Mouse (Mus musculus): ENCODE data around the gene Pnpo. TPM values are rescaled to one million over a fixed set of nuclear protein-coding genes. Genes with fewer than 3 reads are reported as not detected.
A peak's percentile ranks its signal among the peaks of the same experiment; 100 is the strongest.

Pnpo gene
- polyA plus RNA-seq, 1 experiment from 2014 or later, result 22.3 TPM

DNA sequence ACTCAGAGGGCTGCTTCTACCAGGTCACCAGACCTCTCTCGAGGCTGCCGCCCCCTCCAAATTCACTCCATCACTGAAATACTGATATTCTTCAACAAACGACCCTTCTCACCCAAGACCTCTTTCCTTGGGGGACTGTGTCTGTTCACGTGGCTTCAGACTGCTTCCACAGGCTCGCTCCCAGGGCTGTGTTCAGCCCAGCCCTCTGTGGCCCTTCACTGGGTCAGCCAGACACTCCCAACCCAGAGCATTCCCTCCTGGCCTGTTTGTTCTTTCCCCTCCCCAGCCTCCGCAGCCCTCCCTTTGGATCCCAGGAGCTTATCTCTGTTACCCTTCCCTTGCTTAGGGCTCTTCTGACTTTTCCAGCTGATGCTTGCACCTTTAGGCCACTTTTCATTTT, 24.7 kb upstream of the Pnpo start:
- H3K9ac ChIP-seq, result no peak overlapping the region
- H3K27me3 ChIP-seq, result no peaks in the 10 kb centered on the region
- 74% methylated on average over 6 of the region's 6 CpGs for WGBS
- no peak for ATAC-seq (ENCODE audit: low read depth)
- no peak overlapping the region for H3K4me2 ChIP-seq
- H3K9me3 ChIP-seq, result no peaks in the 10 kb centered on the region
- H3K4me3 ChIP-seq, result no peak overlapping the region
- peaks cover 38% of the 10 kb centered on the region for H3K4me1 ChIP-seq (replicated peaks)
- no peak overlapping the region for H3K27ac ChIP-seq (replicated peaks)
- no peaks in the 10 kb centered on the region for H3K36me3 ChIP-seq

DNA sequence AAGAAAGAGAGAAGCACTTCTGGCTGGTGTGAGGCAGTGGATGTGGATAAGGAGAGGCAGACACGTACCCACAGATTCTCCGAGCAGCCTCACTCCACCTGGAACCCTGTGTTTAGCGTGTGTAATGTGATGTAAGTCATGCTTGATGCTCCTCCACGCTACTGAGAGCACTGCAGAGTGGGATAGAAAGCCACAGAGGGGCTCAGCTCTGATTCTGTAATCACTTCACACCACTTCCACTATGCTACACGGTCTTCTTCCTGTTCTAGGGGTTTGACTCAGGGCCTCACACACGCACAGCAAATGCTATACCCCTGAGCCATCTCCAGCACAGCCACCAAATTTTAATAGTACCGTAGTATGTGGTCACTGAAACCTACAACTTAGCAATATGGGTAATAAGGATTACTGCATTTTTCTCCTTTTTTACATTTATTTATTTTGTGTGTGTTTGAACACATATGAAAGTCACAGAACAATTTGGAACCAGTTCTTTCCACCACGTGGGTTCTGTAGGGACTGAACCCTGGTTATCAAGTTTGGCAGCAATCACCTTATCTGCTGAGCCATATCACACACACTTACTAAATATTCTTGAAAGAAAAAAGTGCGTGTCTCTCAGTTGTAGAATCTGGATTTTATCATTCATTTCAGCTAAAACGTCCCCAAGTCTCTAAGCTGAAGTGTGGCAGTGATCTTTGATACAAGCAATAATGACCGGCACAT, 23.9 kb upstream of the Pnpo start:
- H3K27ac ChIP-seq (replicated peaks), result no peak overlapping the region; the same call in 1 of the 2 replicates
- 92% methylated on average over 11 of the region's 11 CpGs for WGBS

DNA sequence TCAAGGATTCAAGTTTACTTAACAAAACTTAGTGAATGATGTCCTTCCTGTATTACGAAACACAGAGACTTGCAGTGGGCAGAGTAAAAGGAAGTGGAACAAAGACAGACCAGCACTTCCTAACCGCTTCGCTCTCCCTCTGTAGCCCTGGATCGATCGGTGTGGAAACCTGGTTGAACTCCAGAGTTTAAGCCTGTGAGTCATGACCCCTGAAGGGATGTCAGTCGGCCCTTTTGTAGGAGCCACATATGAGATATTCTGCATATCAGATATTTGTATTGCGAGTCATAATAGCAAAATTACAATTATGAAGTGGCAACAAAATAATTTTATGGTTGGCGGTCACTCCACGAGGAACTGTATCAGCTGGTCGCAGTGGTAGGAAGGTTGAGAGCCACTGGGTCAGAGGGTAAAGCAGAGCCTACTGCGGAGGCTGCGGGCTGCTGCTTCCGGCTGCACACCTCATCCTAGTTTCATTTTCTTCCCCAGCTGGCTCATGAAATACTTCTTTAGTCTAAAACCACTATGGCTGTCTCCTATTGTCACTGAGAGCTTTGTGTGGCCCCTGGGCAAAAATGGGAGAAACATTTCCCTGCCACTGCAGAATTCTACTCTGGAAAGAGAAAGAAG, 23.2 kb upstream of the Pnpo start:
- 90% methylated on average over 13 of the region's 13 CpGs for WGBS
- Histone ChIP-seq H3K27ac (replicated peaks) (no peak overlapping the region; the same call in 1 of the 2 replicates), H3K4me1 (replicated peaks) (peaks cover 30% of the 10 kb centered on the region), H3K9ac (0 out of 2 replicates have a peak overlapping the region, but pooled peaks have one; percentile 17), H3K27me3 (no peaks in the 10 kb centered on the region), H3K4me3 (no peak overlapping the region), H3K9me3 (no peaks in the 10 kb centered on the region), H3K36me3 (peaks cover 12% of the 10 kb centered on the region), H3K4me2 (0 out of 2 replicates have a peak overlapping the region, but pooled peaks have one; percentile 1)
- no peak for ATAC-seq (ENCODE audit: low read depth)

More for the DNA sequence above, 23.9 kb upstream of the Pnpo start:
- H3K4me2 ChIP-seq, result 0 out of 2 replicates have a peak overlapping the region, but pooled peaks have one; percentile 1
- no peaks in the 10 kb centered on the region for H3K9me3 ChIP-seq
- peaks cover 35% of the 10 kb centered on the region for H3K4me1 ChIP-seq (replicated peaks)
- no peak overlapping the region for H3K4me3 ChIP-seq
- no peaks in the 10 kb centered on the region for H3K27me3 ChIP-seq
- no peak for ATAC-seq (ENCODE audit: low read depth)
- H3K36me3 ChIP-seq, result peaks cover 5% of the 10 kb centered on the region
- H3K9ac ChIP-seq, result 0 out of 2 replicates have a peak overlapping the region, but pooled peaks have one; percentile 17

DNA sequence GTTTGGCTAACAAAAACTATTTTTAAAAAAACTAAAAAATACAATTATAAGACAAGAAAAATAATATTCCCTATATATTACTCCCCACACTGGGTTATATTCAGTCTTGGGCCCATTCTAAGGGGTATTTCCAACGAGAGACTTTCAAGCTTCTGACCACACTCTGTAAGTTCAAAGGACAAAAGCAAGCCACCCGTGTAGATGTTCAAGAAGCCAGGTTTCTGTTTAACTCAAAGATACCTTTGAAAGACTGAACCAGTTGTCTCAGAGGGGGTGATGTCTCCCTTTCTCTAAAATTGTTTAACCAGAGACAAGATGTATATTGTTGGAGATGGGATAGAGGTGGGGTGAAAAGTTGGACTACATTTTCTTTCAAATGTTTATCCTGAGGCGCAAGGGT, 22.4 kb upstream of the Pnpo start:
- Histone ChIP-seq H3K4me1 (replicated peaks) (peaks cover 26% of the 10 kb centered on the region), H3K36me3 (peaks cover 20% of the 10 kb centered on the region), H3K4me3 (no peak overlapping the region), H3K9me3 (no peaks in the 10 kb centered on the region), H3K27me3 (no peaks in the 10 kb centered on the region), H3K4me2 (no peak overlapping the region), H3K27ac (replicated peaks) (no peak overlapping the region), H3K9ac (no peak overlapping the region)
- ATAC-seq (ENCODE audit: low read depth), result no peak
- WGBS, result 92% methylated on average over 3 of the region's 3 CpGs

DNA sequence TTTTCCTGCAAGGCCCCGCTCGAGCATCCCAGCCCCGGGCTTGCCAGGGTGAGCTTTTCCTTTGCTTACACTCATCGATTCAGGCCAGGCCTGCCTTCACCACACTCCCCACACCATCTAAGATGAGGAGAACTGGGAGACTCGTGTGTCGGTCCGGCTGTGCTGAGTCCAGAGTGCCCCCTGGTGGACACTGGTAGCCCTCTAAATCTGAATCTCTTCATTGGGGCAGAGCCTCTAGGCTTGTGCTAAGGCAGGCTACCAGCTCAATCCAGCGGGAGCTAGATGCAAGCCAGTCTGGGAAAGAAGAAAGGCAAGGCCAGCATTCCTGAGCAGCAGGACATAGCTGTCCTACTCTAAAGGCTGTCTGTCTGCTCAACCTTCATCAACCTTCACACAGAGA, 19.8 kb upstream of the Pnpo start:
- Histone ChIP-seq H3K4me2 (no peak overlapping the region), H3K4me3 (no peak overlapping the region), H3K27me3 (no peaks in the 10 kb centered on the region), H3K4me1 (replicated peaks) (peaks cover 10% of the 10 kb centered on the region; the same call in 1 of the 2 replicates), H3K36me3 (peaks cover 45% of the 10 kb centered on the region), H3K9me3 (no peaks in the 10 kb centered on the region), H3K9ac (peak overlapping the region; percentile 17; the same call in 1 of the 2 replicates), H3K27ac (replicated peaks) (no peak overlapping the region; the same call in 1 of the 2 replicates)
- peak; percentile 61; the same call in 1 of the 2 replicates for ATAC-seq (ENCODE audit: low read depth)
- WGBS, result 22% methylated on average over 8 of the region's 8 CpGs

DNA sequence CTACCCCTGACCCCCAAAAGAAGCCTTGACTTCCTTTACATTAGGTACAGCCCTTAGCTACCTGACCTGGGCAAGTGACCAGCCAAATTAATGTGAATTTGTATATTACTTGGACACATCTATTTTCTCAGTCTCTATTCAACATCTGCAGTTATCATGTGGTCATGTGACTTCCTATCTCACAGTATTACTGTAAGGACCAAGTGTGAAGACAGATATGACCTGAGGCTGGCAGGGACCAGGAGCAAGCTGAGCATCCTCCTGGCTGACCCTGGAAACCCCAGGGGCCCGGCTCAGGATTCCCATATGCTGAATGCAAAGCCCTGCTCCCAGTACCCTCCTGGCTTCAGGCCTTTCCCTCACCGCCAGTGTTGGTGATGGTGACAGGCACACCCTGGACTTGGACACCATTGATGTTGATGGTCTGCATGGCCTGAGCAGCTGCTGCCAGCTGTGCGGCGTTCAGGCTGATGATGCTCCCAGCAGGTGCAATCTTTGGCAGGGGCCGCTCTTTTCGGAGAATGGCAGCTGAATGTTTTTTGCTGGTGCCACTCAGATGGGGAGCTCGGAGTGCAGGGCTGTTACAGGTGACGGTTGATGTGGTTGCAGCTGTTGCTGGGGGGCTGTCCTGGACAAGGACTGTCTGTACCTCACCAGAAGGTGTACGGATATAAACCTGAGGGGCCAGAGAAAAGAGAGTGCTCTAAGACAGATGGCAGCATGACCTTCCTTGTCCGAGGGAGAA, 13.4 kb upstream of the Pnpo start:
- Histone ChIP-seq H3K9ac (no peak overlapping the region), H3K4me3 (no peak overlapping the region), H3K36me3 (peaks cover 93% of the 10 kb centered on the region), H3K4me2 (no peak overlapping the region), H3K9me3 (no peaks in the 10 kb centered on the region), H3K27ac (replicated peaks) (no peak overlapping the region), H3K4me1 (replicated peaks) (no peaks in the 10 kb centered on the region), H3K27me3 (no peaks in the 10 kb centered on the region)
- 93% methylated on average over 10 of the region's 10 CpGs for WGBS
- ATAC-seq (ENCODE audit: low read depth), result no peak

DNA sequence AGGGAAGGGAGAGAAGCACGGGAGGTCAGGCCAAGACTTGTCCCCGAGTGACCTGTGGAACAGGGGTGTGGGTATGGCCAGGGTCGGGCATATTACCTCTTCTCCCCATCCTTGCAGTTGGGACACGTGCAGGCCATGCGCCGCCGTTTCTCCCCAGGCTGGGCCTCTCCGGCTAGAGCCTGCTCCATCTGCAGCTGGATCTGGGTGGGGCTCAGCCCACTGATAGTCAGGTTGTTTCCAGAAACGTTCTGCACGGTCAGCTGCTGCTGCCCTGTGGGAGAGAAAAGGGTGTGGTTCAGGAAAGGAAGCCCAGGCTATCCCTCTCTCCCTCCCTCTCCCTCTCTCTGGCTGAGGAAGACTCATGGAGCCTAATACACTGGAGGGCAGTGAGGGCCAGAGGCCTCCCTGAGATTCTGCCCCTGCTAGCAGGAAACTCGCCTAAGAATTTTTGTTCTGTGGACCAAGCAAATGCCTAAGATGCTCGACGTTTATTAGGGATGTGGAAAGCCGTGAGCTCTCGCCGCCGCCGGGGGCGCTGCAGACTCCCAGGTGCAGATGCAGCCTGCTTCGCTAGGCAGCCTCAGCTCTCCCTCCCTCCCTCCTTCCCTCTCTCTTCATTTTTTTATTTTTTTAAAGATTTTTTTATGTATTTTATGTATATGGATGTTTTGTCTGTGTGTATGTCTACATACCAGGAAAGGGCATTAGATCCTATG, 12.4 kb upstream of the Pnpo start:
- peaks cover 93% of the 10 kb centered on the region for H3K36me3 ChIP-seq
- no peak overlapping the region for H3K27ac ChIP-seq (replicated peaks)
- no peaks in the 10 kb centered on the region for H3K9me3 ChIP-seq
- no peaks in the 10 kb centered on the region for H3K4me1 ChIP-seq (replicated peaks)
- H3K9ac ChIP-seq, result no peak overlapping the region
- H3K27me3 ChIP-seq, result no peaks in the 10 kb centered on the region
- no peak overlapping the region for H3K4me3 ChIP-seq
- WGBS, result 61% methylated on average over 20 of the region's 20 CpGs
- no peak overlapping the region for H3K4me2 ChIP-seq
- ATAC-seq (ENCODE audit: low read depth), result no peak

DNA sequence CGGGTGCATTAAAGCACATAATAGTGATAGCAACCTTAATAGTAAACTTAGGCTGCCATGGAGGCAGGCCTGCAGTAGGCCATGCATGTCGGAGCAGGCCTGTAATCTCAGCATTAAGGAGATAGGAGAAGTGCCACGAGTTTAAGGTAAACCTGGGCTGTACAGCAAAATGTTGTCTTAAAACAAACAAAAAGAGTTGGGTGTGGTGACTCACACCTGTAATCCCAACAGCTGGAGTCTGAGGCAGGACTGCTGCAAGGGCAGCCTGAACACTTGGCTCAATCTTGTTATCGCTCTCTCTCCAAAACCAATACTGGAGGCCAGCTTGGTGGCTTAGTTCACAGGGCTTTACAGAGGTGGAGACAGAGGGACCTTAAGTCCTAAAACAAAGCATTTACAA, 11.3 kb upstream of the Pnpo start:
- Histone ChIP-seq H3K9me3 (no peaks in the 10 kb centered on the region), H3K27ac (replicated peaks) (no peak overlapping the region), H3K27me3 (no peaks in the 10 kb centered on the region), H3K4me2 (no peak overlapping the region), H3K4me3 (no peak overlapping the region), H3K4me1 (replicated peaks) (no peaks in the 10 kb centered on the region), H3K9ac (no peak overlapping the region), H3K36me3 (peaks cover 93% of the 10 kb centered on the region)
- 91% methylated on average over 4 of the region's 4 CpGs for WGBS
- ATAC-seq (ENCODE audit: low read depth), result no peak

DNA sequence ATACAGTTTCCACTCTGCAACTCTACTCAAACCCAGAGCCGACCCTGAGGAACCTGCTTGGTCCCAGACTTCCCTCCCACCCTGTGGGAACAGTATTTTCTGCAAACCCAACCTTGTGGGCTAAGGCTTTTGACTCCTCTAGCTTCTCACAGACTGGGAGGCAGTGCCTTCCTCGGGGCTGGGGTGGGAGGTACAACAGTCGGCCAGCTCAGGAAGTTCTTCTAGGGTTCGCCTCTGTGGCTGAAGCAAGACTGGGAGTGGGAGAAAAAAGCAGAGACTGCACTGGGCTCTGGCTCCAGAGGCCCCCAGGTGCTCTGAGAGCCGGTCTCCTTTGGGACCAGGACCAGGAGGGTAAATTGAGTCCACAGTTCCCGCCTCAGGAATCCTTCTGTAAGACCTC, 9.1 kb upstream of the Pnpo start:
- no peak overlapping the region for H3K27ac ChIP-seq (replicated peaks)
- no peak overlapping the region for H3K4me3 ChIP-seq
- no peaks in the 10 kb centered on the region for H3K9me3 ChIP-seq
- H3K4me1 ChIP-seq (replicated peaks), result no peaks in the 10 kb centered on the region
- no peaks in the 10 kb centered on the region for H3K27me3 ChIP-seq
- H3K4me2 ChIP-seq, result no peak overlapping the region
- WGBS, result 83% methylated on average over 6 of the region's 6 CpGs
- H3K36me3 ChIP-seq, result peaks cover 87% of the 10 kb centered on the region
- no peak for ATAC-seq (ENCODE audit: low read depth)
- H3K9ac ChIP-seq, result no peak overlapping the region

DNA sequence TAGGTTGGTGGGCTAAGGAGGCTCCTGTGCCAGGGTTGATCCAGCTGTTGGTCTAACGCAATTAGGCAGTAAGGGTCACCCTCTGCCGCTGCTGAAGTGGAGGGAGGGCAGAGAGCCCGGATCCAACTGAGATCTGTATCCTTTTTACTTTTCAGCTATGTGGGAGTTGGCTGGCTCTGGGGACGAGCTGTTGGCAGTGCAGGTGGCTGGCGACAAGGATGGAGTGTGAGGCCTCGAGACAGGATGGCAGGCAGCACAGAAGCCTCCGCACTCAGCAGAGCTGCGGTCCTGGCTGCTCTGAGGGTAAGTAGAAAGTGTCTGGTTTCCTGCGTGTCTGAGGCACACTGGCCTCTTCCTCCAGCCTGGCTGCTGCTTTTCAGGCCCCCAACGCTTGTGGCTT, 8.6 kb upstream of the Pnpo start:
- 91% methylated on average over 10 of the region's 10 CpGs for WGBS
- Histone ChIP-seq H3K9ac (no peak overlapping the region), H3K9me3 (no peaks in the 10 kb centered on the region), H3K4me2 (no peak overlapping the region), H3K4me1 (replicated peaks) (no peaks in the 10 kb centered on the region), H3K27ac (replicated peaks) (no peak overlapping the region), H3K36me3 (peaks cover 82% of the 10 kb centered on the region), H3K27me3 (no peaks in the 10 kb centered on the region), H3K4me3 (no peak overlapping the region)
- no peak for ATAC-seq (ENCODE audit: low read depth)

DNA sequence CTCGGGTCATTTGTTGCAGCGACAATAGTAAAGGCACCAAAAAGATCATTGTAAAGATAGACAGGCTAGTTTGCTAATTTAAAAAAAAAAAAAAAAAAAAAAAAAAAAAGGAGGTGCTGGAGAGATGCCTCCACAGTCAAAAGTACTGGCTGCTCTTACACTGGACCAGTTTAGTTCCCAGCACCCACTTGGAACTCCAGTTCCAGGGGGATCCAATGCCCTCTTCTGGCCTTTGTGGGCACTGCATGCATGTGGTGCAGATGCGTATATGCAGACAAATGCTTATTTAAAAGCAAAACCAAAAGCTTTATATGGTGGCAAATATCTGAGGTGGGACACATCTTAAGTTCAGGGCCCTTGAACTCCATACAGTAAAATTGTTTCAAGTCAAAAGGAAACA, 7.0 kb upstream of the Pnpo start:
- Histone ChIP-seq H3K9ac (no peak overlapping the region), H3K4me1 (replicated peaks) (no peaks in the 10 kb centered on the region), H3K27me3 (no peaks in the 10 kb centered on the region), H3K4me2 (no peak overlapping the region), H3K4me3 (no peak overlapping the region), H3K9me3 (no peaks in the 10 kb centered on the region), H3K27ac (replicated peaks) (no peak overlapping the region), H3K36me3 (peaks cover 66% of the 10 kb centered on the region)
- WGBS, result 95% methylated on average over 3 of the region's 3 CpGs
- ATAC-seq (ENCODE audit: low read depth), result no peak
